Mouse (Mus musculus) forebrain, embryonic 16.5 days (tissue): ENCODE data around the gene 9530003J23Rik. TPM values are rescaled to one million over a fixed set of nuclear protein-coding genes. Genes with fewer than 3 reads are reported as not detected.
"Not testable (repeated sequence)": the region's sequence is repeated elsewhere in the genome, so short reads cannot be mapped to it uniquely, and the experiment has no call there.

Experiments
- ATAC-seq: fragments of 200-750 bp; cut with Nextera tagmentation; 2 replicates; pipeline ENCODE4 v1.8.0; 2017; ENCODE audit warnings: mild to moderate bottlenecking, moderate library complexity
- H3K27ac ChIP-seq: fragments of 300-500 bp; sonication (generic); 2 replicates; pipeline ENCODE4 v1.5.1; 2014; ENCODE audit warnings: low read length, control low read depth
- H3K27me3 ChIP-seq: fragments of 300-500 bp; sonication (generic); replicated peaks from 2 replicates; pipeline ENCODE4 v1.6.1; 2014; ENCODE audit warnings: low read length; ENCODE audit not compliant: control insufficient read depth, insufficient read depth
- H3K36me3 ChIP-seq: fragments of 300-500 bp; sonication (generic); 2 replicates; pipeline ENCODE4 v1.6.1; 2014; ENCODE audit not compliant: control insufficient read depth, insufficient read depth
- H3K4me1 ChIP-seq: fragments of 300-500 bp; sonication (generic); replicated peaks from 2 replicates; pipeline ENCODE4 v1.6.1; 2014; ENCODE audit warnings: low read length; ENCODE audit not compliant: control insufficient read depth, insufficient read depth
- H3K4me2 ChIP-seq: fragments of 300-500 bp; sonication (generic); 2 replicates; pipeline ENCODE4 v1.6.1; 2014; ENCODE audit warnings: mild to moderate bottlenecking, low read length, control low read depth
- H3K4me3 ChIP-seq: fragments of 300-500 bp; sonication (generic); replicated peaks from 2 replicates; pipeline ENCODE4 v1.5.1; 2014; ENCODE audit warnings: mild to moderate bottlenecking, low read length, control low read depth
- H3K9ac ChIP-seq: fragments of 300-500 bp; sonication (generic); replicated peaks from 2 replicates; pipeline ENCODE4 v1.6.1; 2014; ENCODE audit warnings: low read depth, low read length, control low read depth
- H3K9me3 ChIP-seq: fragments of 300-500 bp; sonication (generic); 2 replicates; pipeline ENCODE4 v1.6.1; 2016; ENCODE audit warnings: low read length; ENCODE audit not compliant: control insufficient read depth
- WGBS: fragments of 180-500 bp; shearing (Covaris S2); extraction: QIAGEN DNeasy Blood & Tissue Kit; methylation state at CpG from one replicate; pipeline ENCODE4 v1.1.7; 2014; 5-methylcytosine and 5-hydroxymethylcytosine counted together
- polyA plus RNA-seq: library from polyadenylated mRNA; unstranded; fragments of >200 nt; fragmentation: Nextera tagmentation; extraction: Ambion mirVana; gene quantifications from 2 replicates; pipeline ENCODE4 v1.2.1, GENCODE M21; 2015

9530003J23Rik gene
- not detected in 2 replicates for polyA plus RNA-seq

DNA sequence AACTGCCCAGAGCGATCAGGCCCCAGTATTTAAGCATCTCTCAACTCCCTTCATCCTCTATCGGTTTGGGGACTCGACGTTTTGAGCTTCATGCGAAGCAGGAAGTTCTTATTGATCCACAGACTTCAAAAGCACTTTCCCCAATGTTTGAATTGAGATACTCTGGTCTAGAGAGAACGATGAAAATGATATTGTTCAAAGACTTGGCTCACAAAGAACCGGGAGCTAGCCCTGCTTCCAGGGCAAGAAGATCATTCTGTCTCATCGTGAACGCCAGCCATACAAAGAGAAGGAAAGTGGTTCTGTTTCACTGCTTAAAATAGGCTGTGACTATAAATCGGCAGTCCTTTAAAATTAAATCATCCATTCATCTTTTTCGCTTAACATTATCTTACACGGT lies at the start of gene 9530003J23Rik:
Gene 9530003J23Rik, minus strand, starts transcription at position 101 of the 400 bp plus-strand sequence.
- H3K4me3 ChIP-seq = no peak within 1 kb of the TSS
- no peak for ATAC-seq
- H3K4me1 ChIP-seq = no peaks in the 10 kb centered on the region
- no peak within 1 kb of the TSS for H3K9ac ChIP-seq
- no peak within 1 kb of the TSS for H3K27ac ChIP-seq
- H3K27me3 ChIP-seq = no peaks in the 10 kb centered on the region
- H3K4me2 ChIP-seq = no peak within 1 kb of the TSS
- WGBS = 88% methylated on average over 12 of the region's 12 CpGs
- no peaks in the 10 kb centered on the region for H3K9me3 ChIP-seq
- H3K36me3 ChIP-seq = no peaks in the 10 kb centered on the region

DNA sequence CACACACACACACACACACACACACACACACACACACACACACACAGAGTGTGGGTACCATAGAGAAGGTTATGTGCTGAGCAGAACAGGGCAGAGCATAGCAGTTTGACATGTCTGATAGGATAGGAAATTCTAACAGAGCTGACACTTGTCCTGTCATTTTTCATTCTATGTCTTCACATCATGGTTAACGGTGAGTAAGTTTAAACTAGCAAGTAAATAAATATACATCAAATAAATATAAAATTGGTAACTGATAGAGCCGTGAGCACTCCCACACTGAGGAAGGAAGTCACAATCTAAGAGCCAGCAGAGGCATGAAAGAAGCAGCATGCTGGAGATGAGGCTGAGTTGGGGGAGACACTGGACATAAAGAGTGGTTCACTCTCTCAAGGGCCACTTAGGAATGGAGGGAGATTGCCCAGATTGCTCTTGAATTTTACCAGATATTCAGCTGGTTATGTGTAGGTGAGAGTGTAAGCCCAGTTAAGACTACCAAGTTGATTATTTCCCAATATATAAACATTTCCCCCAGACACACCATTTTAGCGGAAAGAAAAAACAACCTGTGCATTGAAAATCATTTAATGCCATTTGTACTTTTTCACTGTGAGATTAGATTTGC lies 48.8 kb upstream of the 9530003J23Rik start:
- no peak overlapping the region for H3K4me3 ChIP-seq
- no peaks in the 10 kb centered on the region for H3K36me3 ChIP-seq
- ATAC-seq = no peak
- H3K4me2 ChIP-seq = no peak overlapping the region
- no peak overlapping the region for H3K9ac ChIP-seq
- H3K27ac ChIP-seq = no peak overlapping the region
- no peaks in the 10 kb centered on the region for H3K4me1 ChIP-seq
- no peaks in the 10 kb centered on the region for H3K27me3 ChIP-seq
- WGBS = 89% methylated on average over 3 of the region's 3 CpGs
- H3K9me3 ChIP-seq = no peaks in the 10 kb centered on the region

DNA sequence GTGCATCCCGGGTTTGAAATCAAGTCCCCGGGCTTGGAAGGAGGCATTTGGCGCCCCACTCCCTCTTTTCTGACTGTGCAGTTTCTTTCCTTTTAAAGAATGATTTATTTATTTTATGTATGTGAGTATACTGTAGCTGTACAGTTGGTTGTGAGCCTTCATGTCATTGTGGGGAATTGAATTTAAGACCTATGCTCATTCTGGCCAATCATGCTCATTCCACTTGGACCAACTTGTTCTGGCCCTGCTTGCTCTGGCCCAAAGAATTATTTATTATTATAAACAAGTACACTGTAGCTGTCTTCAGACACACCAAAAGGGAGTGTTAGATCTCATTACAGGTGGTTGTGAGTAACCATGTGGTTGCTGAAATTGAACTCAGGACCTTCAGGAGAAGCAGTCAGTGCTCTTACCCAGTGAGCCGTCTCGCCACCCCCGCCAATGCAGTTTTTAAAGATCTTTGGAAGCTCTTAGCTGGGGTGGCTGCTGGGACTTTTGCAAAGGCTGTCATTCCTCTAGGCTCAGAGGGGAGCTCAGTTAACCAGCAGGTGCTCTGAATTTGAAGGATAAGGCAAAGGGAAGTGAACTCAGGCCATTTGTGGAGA lies 48.0 kb upstream of the 9530003J23Rik start:
- no peak overlapping the region for H3K4me2 ChIP-seq
- no peaks in the 10 kb centered on the region for H3K4me1 ChIP-seq
- H3K36me3 ChIP-seq = no peaks in the 10 kb centered on the region
- H3K4me3 ChIP-seq = no peak overlapping the region
- no peak overlapping the region for H3K27ac ChIP-seq
- WGBS = 91% methylated on average over 6 of the region's 6 CpGs
- no peaks in the 10 kb centered on the region for H3K27me3 ChIP-seq
- H3K9ac ChIP-seq = no peak overlapping the region
- H3K9me3 ChIP-seq = no peaks in the 10 kb centered on the region
- ATAC-seq = no peak

GRCm38 (mm10) chr10:117285584-117285983 lies 47.1 kb upstream of the 9530003J23Rik start:
- not testable (repeated sequence) for H3K36me3 ChIP-seq, ATAC-seq, H3K4me2 ChIP-seq, H3K27ac ChIP-seq, H3K9me3 ChIP-seq, H3K4me1 ChIP-seq, H3K4me3 ChIP-seq, H3K27me3 ChIP-seq, H3K9ac ChIP-seq
- WGBS = 87% methylated on average over 3 of the region's 7 CpGs

GRCm38 (mm10) chr10:117284578-117285520 lies 46.3 kb upstream of the 9530003J23Rik start:
- Histone ChIP-seq H3K4me1 (no peaks in the 10 kb centered on the region), H3K27me3 (no peaks in the 10 kb centered on the region), H3K4me2 (no peak overlapping the region), H3K9ac (no peak overlapping the region), H3K36me3 (no peaks in the 10 kb centered on the region), H3K9me3 (no peaks in the 10 kb centered on the region), H3K4me3 (no peak overlapping the region), H3K27ac (no peak overlapping the region)
- WGBS = 88% methylated on average over 10 of the region's 10 CpGs
- no peak for ATAC-seq

DNA sequence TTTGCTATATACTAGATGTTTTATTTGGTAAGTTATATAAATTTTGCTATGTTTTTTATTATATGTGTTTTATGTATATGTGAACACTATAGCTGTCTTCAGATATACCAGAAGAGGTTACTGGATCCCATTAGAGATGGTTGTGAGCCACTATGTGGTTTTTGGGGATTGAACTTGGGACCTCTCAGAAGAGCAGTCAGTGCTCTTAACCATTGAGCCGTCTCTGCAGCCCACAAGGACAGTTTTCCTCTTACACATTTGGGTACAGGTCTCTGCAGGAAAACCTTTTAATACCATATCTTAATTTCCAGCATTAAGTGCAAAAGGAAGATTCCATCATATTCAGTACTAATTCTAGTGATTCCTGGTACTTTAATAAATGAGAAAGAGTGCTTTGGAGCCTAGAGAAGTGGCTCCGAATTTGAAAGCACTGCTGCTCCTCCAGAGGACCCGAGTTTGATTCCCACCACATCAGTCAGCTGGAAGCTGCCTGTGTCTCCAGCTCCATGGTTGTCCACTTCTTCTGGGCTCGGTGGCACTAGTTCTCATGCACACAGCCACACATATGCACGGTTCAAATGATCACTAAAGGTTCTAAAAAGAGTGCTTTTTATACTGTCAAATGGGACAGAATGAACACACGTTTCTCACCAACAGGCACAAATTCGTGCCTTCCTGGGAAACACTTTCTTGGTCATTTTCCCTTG lies 45.5 kb upstream of the 9530003J23Rik start:
- Histone ChIP-seq H3K36me3 (no peaks in the 10 kb centered on the region), H3K27me3 (no peaks in the 10 kb centered on the region), H3K4me3 (no peak overlapping the region), H3K9ac (no peak overlapping the region), H3K27ac (no peak overlapping the region), H3K9me3 (no peaks in the 10 kb centered on the region), H3K4me2 (no peak overlapping the region), H3K4me1 (no peaks in the 10 kb centered on the region)
- ATAC-seq = no peak
- WGBS = 87% methylated on average over 7 of the region's 7 CpGs

DNA sequence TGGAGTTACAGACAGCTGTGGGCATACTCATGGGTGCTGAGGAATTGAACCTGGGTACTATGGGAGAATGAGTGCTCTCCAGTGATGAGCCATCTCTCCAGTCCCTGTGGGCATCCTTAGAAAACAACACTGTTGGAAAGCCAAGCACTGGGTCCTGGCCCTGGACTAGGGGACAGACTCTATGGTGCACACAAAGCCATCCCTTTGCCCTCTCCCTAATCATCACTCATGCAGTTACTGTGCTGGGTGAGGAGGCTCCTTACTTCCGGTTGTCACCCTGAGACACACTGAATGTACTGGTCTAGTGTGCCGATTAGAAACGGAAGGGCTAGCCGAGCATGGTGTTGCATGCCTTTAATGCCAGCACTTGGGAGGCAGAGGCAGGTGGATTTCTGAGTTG lies 44.7 kb upstream of the 9530003J23Rik start:
- ATAC-seq, H3K27ac ChIP-seq, H3K36me3 ChIP-seq, H3K27me3 ChIP-seq, H3K9me3 ChIP-seq, H3K4me1 ChIP-seq, H3K9ac ChIP-seq, H3K4me2 ChIP-seq, H3K4me3 ChIP-seq: not testable (repeated sequence)
- 90% methylated on average over 4 of the region's 4 CpGs for WGBS

DNA sequence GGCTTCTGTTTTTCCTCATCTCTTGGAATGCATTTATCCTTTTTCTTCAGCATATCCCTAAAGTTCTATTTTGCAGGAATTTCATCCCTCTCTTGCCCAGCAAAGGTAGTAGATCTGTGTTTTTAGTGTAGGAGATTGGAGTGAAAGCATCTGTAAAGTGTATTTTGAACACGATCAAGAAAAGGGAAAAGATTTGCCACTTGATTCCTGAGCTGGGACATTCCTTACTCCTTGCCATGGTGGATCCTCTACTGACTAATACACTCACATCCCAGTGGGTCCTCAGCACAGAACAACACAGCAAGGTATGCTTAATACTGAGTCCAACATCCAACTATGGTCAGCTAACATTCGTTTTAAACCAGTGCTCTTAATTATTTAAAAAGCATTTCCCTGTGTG lies 44.0 kb upstream of the 9530003J23Rik start:
- Histone ChIP-seq H3K4me1 (no peaks in the 10 kb centered on the region), H3K9me3 (no peaks in the 10 kb centered on the region), H3K27me3 (no peaks in the 10 kb centered on the region), H3K4me3 (no peak overlapping the region), H3K9ac (no peak overlapping the region), H3K36me3 (no peaks in the 10 kb centered on the region), H3K4me2 (no peak overlapping the region), H3K27ac (no peak overlapping the region)
- 82% methylated on average over 2 of the region's 2 CpGs for WGBS
- no peak for ATAC-seq

- WGBS = 62% methylated on average over 4 of the region's 4 CpGs
These were observed 43.5 kb upstream of the 9530003J23Rik start, which contains the start of gene Lyz2 for GRCm38 (mm10) chr10:117282049-117282448. Lyz2 (minus strand) TSS chr10:117282321.

More at GRCm38 (mm10) chr10:117282049-117282448, 43.5 kb upstream of the 9530003J23Rik start, which contains the start of gene Lyz2:
- H3K27me3 ChIP-seq = no peaks in the 10 kb centered on the region
- no peaks in the 10 kb centered on the region for H3K36me3 ChIP-seq
- H3K4me1 ChIP-seq = no peaks in the 10 kb centered on the region
- no peak within 1 kb of the TSS for H3K9ac ChIP-seq
- no peak for ATAC-seq
- no peaks in the 10 kb centered on the region for H3K9me3 ChIP-seq
- no peak within 1 kb of the TSS for H3K4me2 ChIP-seq
- H3K27ac ChIP-seq = no peak within 1 kb of the TSS
- H3K4me3 ChIP-seq = no peak within 1 kb of the TSS
